Mouse (Mus musculus): ENCODE data around the gene Cdc26. TPM values are rescaled to one million over a fixed set of nuclear protein-coding genes. Genes with fewer than 3 reads are reported as not detected.
A peak's percentile ranks its signal among the peaks of the same experiment; 100 is the strongest.

Gene Cdc26
- total RNA-seq, 2 experiments from 2014 or later: 46.9 to 49.1 TPM

- DNase-seq: peak; percentile 30
These were observed 9.5 kb downstream of the Cdc26 start for GRCm38 (mm10) chr4:62398956-62399355.

- no peak for DNase-seq
These were observed 10.7 kb downstream of the Cdc26 start for GRCm38 (mm10) chr4:62397616-62398365.

GRCm38 (mm10) chr4:62395806-62396205 is 12.6 kb downstream of the Cdc26 start:
- DNase-seq: no peak

- no peak for DNase-seq
These were observed 15.0 kb downstream of the Cdc26 start for GRCm38 (mm10) chr4:62393459-62393858.

- DNase-seq: no peak
These were observed 16.6 kb downstream of the Cdc26 start for GRCm38 (mm10) chr4:62391892-62392291.

- DNase-seq: no peak
These were observed 18.6 kb downstream of the Cdc26 start for GRCm38 (mm10) chr4:62389592-62390512.

- DNase-seq: no peak
These were observed 23.0 kb downstream of the Cdc26 start for GRCm38 (mm10) chr4:62385439-62385838.

GRCm38 (mm10) chr4:62384159-62384558 is 24.3 kb downstream of the Cdc26 start:
- no peak for DNase-seq

GRCm38 (mm10) chr4:62383752-62384151 is 24.7 kb downstream of the Cdc26 start:
- DNase-seq: no peak

- no peak for DNase-seq
These were observed 25.2 kb downstream of the Cdc26 start for GRCm38 (mm10) chr4:62383207-62383606.

GRCm38 (mm10) chr4:62379724-62380381 is 28.6 kb downstream of the Cdc26 start:
- DNase-seq: no peak

GRCm38 (mm10) chr4:62376123-62376522 is 32.3 kb downstream of the Cdc26 start:
- DNase-seq: no peak

- no peak for DNase-seq
These were observed 34.1 kb downstream of the Cdc26 start for GRCm38 (mm10) chr4:62374342-62374741.

- DNase-seq: no peak
These were observed 34.8 kb downstream of the Cdc26 start for GRCm38 (mm10) chr4:62373668-62374067.

- no peak for DNase-seq
These were observed 35.5 kb downstream of the Cdc26 start for GRCm38 (mm10) chr4:62372818-62373520.

GRCm38 (mm10) chr4:62372410-62372809 is 36.0 kb downstream of the Cdc26 start:
- no peak for DNase-seq

- no peak for DNase-seq
These were observed 39.4 kb downstream of the Cdc26 start for GRCm38 (mm10) chr4:62369091-62369490.

GRCm38 (mm10) chr4:62367586-62367985 is 40.9 kb downstream of the Cdc26 start:
- DNase-seq: no peak

- no peak for DNase-seq
These were observed 42.2 kb downstream of the Cdc26 start for GRCm38 (mm10) chr4:62366291-62366690.

GRCm38 (mm10) chr4:62364299-62364698 is 44.1 kb downstream of the Cdc26 start:
- no peak for DNase-seq

GRCm38 (mm10) chr4:62362437-62362836 is 46.0 kb downstream of the Cdc26 start:
- DNase-seq: no peak

- no peak for DNase-seq
These were observed 46.4 kb downstream of the Cdc26 start for GRCm38 (mm10) chr4:62361997-62362396.

All from heart, adult 18-20 months (tissue).